Mouse (Mus musculus): ENCODE results near the gene Dst.

- TF ChIP-seq CTCF (IDR thresholded peaks at IDR 0.05; ENCODE audit: insufficient read depth, low read depth, low read length) = no peak
- no peak for TF ChIP-seq POLR2A (IDR thresholded peaks at IDR 0.05; ENCODE audit: insufficient read depth, low read depth, low read length)
These were observed 222.8 kb downstream of the Dst start for GRCm38 (mm10) chr1:34130804-34131203.
